Mouse (Mus musculus) subcutaneous adipose tissue, adult 2 months (tissue): ENCODE measurements around the gene Dynlrb2. TPM values are rescaled to one million over a fixed set of nuclear protein-coding genes. Genes with fewer than 3 reads are reported as not detected.

Experiments
- polyA plus RNA-seq: library from polyadenylated mRNA; depleted of rRNA; stranded (reverse); fragments of >200 nt; gene quantifications from 2 replicates; pipeline ENCODE4 v1.2.3, GENCODE M21; 2012; ENCODE audit warnings: low replicate concordance; rRNA removed

Gene Dynlrb2
- polyA plus RNA-seq: 1.0 TPM in 1 of 2 replicates, not detected in the other

GRCm38 (mm10) chr8:116504477-116505120 is at the start of gene Dynlrb2:
Dynlrb2 (plus strand) TSS chr8:116504974.

Other genes starting within 250 kb of the Dynlrb2 start
- 3.1 and 3.2 TPM in 2 replicates for gene Cdyl2, start 228.0 kb downstream of the Dynlrb2 start, polyA plus RNA-seq